Mouse (Mus musculus) intestine, embryonic 16.5 days (tissue): Measurements from ENCODE around the gene Rps12-ps3. TPM values are rescaled to one million over a fixed set of nuclear protein-coding genes. Genes with fewer than 3 reads are reported as not detected.

ENCODE experiments used
- ATAC-seq: fragments of 200-750 bp; cut with Nextera tagmentation; 2 replicates; pipeline ENCODE4 v1.8.0; 2017; ENCODE audit warnings: moderate TSS enrichment, moderate library complexity
- H3K27ac ChIP-seq: fragments of 300-500 bp; sonication (generic); 2 replicates; pipeline ENCODE4 v1.5.1; 2014; ENCODE audit warnings: mild to moderate bottlenecking, low read length
- H3K27me3 ChIP-seq: fragments of 300-500 bp; sonication (generic); replicated peaks from 2 replicates; pipeline ENCODE4 v1.6.1; 2014; ENCODE audit warnings: low read length, control low read depth, mixed read lengths; ENCODE audit not compliant: control insufficient read depth, insufficient read depth
- H3K36me3 ChIP-seq: fragments of 300-500 bp; sonication (generic); 2 replicates; pipeline ENCODE4 v1.6.1; 2014; ENCODE audit warnings: low read length, control low read depth; ENCODE audit not compliant: control insufficient read depth, insufficient read depth
- H3K4me1 ChIP-seq: fragments of 300-500 bp; sonication (generic); 2 replicates; pipeline ENCODE4 v1.6.1; 2014; ENCODE audit warnings: low read length, control low read depth, mixed read lengths; ENCODE audit not compliant: control insufficient read depth, insufficient read depth
- H3K4me2 ChIP-seq: fragments of 300-500 bp; sonication (generic); 2 replicates; pipeline ENCODE4 v1.6.1; 2014; ENCODE audit warnings: low read depth, low read length, control low read depth
- H3K4me3 ChIP-seq: fragments of 300-500 bp; sonication (generic); 2 replicates; pipeline ENCODE4 v1.5.1; 2014; ENCODE audit warnings: mild to moderate bottlenecking, low read length
- H3K9ac ChIP-seq: fragments of 300-500 bp; sonication (generic); 2 replicates; pipeline ENCODE4 v1.6.1; 2014; ENCODE audit warnings: low read depth, low read length
- H3K9me3 ChIP-seq: fragments of 300-500 bp; sonication (generic); 2 replicates; pipeline ENCODE4 v1.6.1; 2016; ENCODE audit warnings: low read length, control low read depth; ENCODE audit not compliant: control insufficient read depth
- WGBS: fragments of 180-500 bp; shearing (Covaris S2); extraction: QIAGEN DNeasy Blood & Tissue Kit; methylation state at CpG from one replicate; pipeline ENCODE4 v1.1.7; 2014; 5-methylcytosine and 5-hydroxymethylcytosine counted together
- polyA plus RNA-seq: library from polyadenylated mRNA; unstranded; fragments of >200 nt; fragmentation: Nextera tagmentation; extraction: Ambion mirVana; gene quantifications from 2 replicates; pipeline ENCODE4 v1.2.1, GENCODE M21; 2015

Rps12-ps3 gene
- polyA plus RNA-seq, 1 experiment from 2014 or later = 14.2 TPM

DNA sequence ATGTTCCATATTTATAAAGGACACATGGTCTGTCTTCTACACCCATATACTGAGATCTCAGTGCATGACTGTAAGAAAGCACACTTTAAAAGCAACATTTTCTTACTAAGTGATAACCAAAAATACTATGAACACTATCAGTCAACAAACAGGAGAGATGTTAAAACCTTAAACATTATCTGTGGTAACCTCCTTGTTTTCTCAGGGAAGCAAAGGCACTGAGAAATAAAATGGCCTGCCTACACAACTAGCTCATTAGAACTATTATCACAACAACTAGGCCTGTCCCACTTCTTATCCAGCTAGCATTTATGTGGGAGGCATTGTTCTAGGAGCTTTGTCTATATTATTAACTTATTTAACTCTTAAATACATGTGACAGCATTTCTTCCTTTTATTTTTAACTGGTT, 8.7 kb downstream of the Rps12-ps3 start:
- Histone ChIP-seq H3K4me3 (no peak overlapping the region), H3K4me1 (no peaks in the 10 kb centered on the region), H3K27me3 (no peaks in the 10 kb centered on the region), H3K36me3 (no peaks in the 10 kb centered on the region), H3K9ac (no peak overlapping the region), H3K4me2 (no peak overlapping the region), H3K9me3 (no peaks in the 10 kb centered on the region), H3K27ac (no peak overlapping the region)
- ATAC-seq = no peak

- no peaks in the 10 kb centered on the region for H3K36me3 ChIP-seq
- no peaks in the 10 kb centered on the region for H3K9me3 ChIP-seq
- H3K4me3 ChIP-seq = no peak overlapping the region
- H3K4me1 ChIP-seq = peaks cover 5% of the 10 kb centered on the region; the same call in 1 of the 2 replicates
- H3K9ac ChIP-seq = no peak overlapping the region
- 94% methylated on average over 1 of the region's 1 CpGs for WGBS
- no peak for ATAC-seq
- no peak overlapping the region for H3K27ac ChIP-seq
- H3K27me3 ChIP-seq = no peaks in the 10 kb centered on the region
- H3K4me2 ChIP-seq = no peak overlapping the region
These were observed 14.6 kb downstream of the Rps12-ps3 start for GRCm38 (mm10) chr19:59336655-59337054.

DNA sequence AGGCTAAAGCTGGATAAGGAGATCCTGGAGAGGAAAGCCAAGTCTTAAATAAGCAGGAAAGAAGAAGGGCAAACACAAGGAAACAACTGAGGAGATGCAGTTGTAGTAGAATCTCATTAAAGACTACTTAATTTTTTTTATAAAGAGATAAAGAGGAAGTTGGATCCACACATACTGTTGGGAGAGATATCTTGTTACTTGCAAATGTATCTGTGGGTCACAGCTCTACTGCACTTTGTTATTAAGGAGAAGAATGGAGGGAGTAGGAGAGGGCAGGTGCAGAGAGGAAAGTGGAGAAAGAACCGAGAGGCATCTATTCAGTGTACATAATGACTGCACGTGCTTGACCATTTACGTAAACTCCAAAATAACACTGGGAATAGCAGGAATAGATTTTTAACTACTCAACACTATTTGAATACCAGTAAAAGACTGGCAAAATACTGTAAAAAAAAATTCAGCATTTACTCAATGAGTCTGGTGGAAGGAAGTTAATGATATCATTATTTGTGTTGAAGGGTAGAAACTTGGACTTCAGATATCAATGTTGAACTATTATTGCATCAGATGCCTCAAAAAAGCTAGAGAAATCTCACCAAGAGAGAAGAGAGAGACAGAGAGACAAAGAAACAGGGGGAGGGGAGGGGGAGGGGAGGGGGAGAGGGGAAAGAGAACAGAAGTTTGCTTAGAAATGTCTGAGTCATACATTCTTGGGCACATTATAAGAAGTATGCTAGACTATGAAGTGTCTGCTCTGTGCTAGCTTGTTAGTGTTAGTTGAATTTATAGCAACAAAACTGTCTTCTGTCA, 16.0 kb downstream of the Rps12-ps3 start:
- Histone ChIP-seq H3K9ac (no peak overlapping the region), H3K36me3 (no peaks in the 10 kb centered on the region), H3K9me3 (no peaks in the 10 kb centered on the region), H3K27ac (no peak overlapping the region), H3K4me2 (no peak overlapping the region), H3K27me3 (no peaks in the 10 kb centered on the region), H3K4me1 (peaks cover 8% of the 10 kb centered on the region; the same call in 1 of the 2 replicates), H3K4me3 (no peak overlapping the region)
- no peak for ATAC-seq
- 81% methylated on average over 3 of the region's 3 CpGs for WGBS

DNA sequence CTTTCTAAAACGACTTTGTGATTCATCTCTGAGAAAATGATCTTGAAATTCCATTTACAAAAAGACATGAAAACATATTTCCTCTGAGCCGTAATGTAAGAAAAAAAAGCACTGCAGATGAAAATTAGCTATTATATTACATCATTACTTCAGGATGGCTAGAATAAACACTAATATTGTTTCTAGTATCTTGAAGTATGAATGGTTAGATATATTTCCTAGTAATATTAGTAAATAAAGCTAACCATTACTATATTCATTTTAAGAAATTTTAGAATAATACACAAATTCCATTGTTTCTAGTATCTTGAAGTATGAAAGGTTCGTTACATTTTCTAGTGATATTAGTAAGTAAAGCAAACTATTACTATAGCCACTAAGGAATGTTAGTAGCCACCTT, 17.8 kb downstream of the Rps12-ps3 start:
- Histone ChIP-seq H3K9ac (no peak overlapping the region), H3K27ac (no peak overlapping the region), H3K9me3 (no peaks in the 10 kb centered on the region), H3K4me1 (peaks cover 12% of the 10 kb centered on the region), H3K4me3 (no peak overlapping the region), H3K36me3 (no peaks in the 10 kb centered on the region), H3K4me2 (no peak overlapping the region), H3K27me3 (no peaks in the 10 kb centered on the region)
- no peak for ATAC-seq
- WGBS = 72% methylated on average over 3 of the region's 3 CpGs

DNA sequence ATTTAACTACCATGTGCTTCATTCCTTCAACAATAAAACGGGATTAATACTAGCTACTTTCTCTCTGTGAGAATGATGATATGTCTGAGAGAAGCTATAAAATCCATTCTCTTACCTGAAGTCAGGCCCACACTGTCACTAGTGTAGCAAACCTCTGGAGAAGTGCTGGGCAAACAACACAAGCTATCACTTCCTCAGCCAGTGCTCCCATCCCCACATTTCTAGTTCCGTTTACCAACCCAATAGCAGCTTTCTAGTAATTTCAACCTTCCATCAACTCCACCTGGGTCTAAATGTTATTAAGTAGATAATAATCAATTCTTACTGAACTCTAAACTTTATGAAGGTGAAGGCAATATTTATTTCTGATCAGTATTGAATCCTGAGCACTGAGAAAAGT, 20.9 kb downstream of the Rps12-ps3 start:
- H3K9me3 ChIP-seq = no peaks in the 10 kb centered on the region
- no peak for ATAC-seq
- H3K36me3 ChIP-seq = no peaks in the 10 kb centered on the region
- peak overlapping the region; percentile 27 for H3K4me3 ChIP-seq
- peaks cover 15% of the 10 kb centered on the region for H3K4me1 ChIP-seq
- no peak overlapping the region for H3K27ac ChIP-seq
- H3K9ac ChIP-seq = no peak overlapping the region
- H3K4me2 ChIP-seq = peak overlapping the region; percentile 95
- H3K27me3 ChIP-seq = no peaks in the 10 kb centered on the region
- 32% methylated on average over 2 of the region's 2 CpGs for whole genome bisulfite sequencing

DNA sequence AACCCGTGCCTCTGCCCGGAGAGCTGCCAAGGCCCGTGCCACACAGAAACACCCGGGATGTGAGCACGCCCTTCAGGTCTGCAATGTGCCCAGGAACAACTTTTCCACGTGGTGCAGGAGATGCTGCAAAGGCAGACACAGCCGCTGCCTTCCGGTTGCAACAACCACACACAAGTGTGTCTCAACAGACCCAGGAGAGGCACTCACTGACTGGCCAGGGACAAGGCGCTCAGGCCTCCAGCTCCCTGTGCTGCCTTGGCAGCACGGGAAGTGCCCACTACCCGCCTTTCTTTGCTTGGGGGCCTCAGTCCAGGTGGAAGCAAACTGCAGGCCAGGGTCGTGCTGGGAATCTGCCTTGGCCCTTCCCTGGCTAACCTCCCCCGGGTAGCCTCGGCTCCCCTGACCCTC, 22.2 kb downstream of the Rps12-ps3 start:
- Histone ChIP-seq H3K4me1 (peaks cover 15% of the 10 kb centered on the region), H3K27me3 (no peaks in the 10 kb centered on the region), H3K9me3 (no peaks in the 10 kb centered on the region), H3K27ac (peak overlapping the region; percentile 92; the same call in 1 of the 2 replicates), H3K4me2 (peak overlapping the region; percentile 95), H3K4me3 (peak overlapping the region; percentile 90), H3K9ac (peak overlapping the region; percentile 85), H3K36me3 (no peaks in the 10 kb centered on the region)
- under 1% methylated on average over 14 of the region's 14 CpGs for WGBS
- peak; percentile 8; the same call in 1 of the 2 replicates for ATAC-seq

DNA sequence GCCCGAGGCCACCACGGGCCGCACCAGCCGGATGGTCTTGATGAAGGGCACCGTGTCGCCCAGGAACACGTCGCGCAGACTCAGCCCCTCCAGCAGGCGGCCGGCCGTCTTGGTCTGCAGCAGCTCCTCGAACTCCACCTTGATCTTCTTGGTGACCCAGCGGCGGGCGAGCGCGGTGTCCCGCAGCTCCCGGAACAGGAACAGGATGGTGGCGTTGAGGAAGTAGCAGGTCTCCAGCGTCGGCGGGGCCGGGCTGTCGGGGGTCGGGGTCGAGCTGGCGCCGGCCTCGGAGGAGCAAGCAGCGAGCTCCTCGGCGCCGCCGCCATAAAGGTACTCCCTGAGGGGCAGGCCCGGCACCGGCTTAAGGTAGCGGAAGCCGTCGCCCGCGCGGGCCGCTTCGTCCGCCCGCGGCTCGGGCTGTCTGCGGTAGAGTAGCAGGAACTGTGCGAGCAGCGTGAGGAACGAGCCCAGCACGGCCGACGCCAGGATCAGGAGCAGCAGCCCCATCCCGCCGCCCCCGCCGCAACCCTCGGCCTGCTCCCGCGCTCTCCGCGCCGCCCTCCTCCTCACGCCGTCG, 23.1 kb downstream of the Rps12-ps3 start:
- peak overlapping the region; percentile 90 for H3K4me3 ChIP-seq
- WGBS = under 1% methylated on average over 67 of the region's 70 CpGs
- H3K27me3 ChIP-seq = no peaks in the 10 kb centered on the region
- H3K9me3 ChIP-seq = no peaks in the 10 kb centered on the region
- ATAC-seq = peak; percentile 66
- peak overlapping the region; percentile 85 for H3K9ac ChIP-seq
- peak overlapping the region; percentile 95 for H3K4me2 ChIP-seq
- peaks cover 15% of the 10 kb centered on the region for H3K4me1 ChIP-seq
- peak overlapping the region; percentile 92 for H3K27ac ChIP-seq
- H3K36me3 ChIP-seq = no peaks in the 10 kb centered on the region

DNA sequence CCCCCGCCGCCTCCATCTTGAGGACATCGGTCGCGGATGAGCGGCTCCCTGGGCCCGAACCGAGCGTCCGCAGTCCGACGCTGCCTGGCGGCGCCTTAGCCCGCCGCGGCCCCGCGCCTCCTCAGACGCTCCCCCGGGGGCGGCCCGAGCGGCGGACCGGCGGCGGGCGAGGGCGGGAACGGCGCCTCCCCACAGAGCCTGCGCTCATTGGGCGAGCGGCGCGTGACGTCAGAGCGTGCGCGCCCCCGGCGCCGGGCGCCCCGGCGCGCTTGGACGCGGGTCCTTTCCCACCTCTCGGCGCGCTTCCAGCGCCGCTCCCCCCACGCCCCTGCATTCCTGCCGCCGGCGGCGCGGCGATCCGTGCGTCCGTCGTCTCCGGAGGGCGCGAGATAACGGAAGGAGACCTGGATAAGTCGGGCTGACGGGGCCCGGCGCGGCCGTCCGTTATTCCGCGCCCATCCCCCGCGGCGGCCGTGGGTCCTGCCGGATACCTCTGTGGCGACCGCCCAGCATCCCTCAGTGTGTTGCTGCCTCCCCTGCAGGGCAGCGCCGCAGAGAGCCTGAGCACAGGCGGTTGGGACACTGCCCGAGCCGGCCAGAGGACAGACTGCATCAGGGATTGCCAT, 23.7 kb downstream of the Rps12-ps3 start, which contains the start of gene Pdzd8:
TSS of gene Pdzd8 (minus strand) at position 123 of the 626 bp plus-strand sequence.
- under 1% methylated on average over 81 of the region's 91 CpGs for WGBS
- Histone ChIP-seq H3K27ac (peak within 1 kb of the TSS; percentile 92), H3K4me3 (peak within 1 kb of the TSS; percentile 90), H3K27me3 (no peaks in the 10 kb centered on the region), H3K4me1 (peaks cover 15% of the 10 kb centered on the region), H3K4me2 (peak within 1 kb of the TSS; percentile 95), H3K36me3 (no peaks in the 10 kb centered on the region), H3K9me3 (no peaks in the 10 kb centered on the region), H3K9ac (peak within 1 kb of the TSS; percentile 85)
- peak; percentile 96 for ATAC-seq

DNA sequence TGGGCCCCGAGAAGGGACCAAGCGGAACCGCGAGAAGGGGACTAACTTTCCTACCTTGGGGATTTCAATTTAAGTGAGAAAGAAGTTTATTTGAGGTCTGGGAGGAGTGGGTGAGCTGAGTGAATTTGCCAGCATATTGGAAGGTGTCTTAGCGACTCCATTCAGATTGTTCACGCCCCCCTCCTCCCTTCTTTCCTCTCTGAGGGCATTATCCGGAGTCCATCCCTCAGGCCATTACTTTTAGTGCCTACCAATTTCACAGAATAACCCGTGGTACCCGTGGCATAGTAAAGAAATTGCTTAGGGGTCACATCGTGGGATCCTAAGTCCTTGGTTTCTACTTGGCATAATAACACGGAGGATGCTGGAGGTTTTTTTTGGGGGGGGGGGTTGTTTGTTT, 24.2 kb downstream of the Rps12-ps3 start:
- H3K9me3 ChIP-seq = no peaks in the 10 kb centered on the region

More for the DNA sequence above, 24.2 kb downstream of the Rps12-ps3 start:
- ATAC-seq = no peak
- Histone ChIP-seq H3K4me3 (peak overlapping the region; percentile 90), H3K4me2 (peak overlapping the region; percentile 88), H3K36me3 (no peaks in the 10 kb centered on the region), H3K27ac (peak overlapping the region; percentile 71), H3K9ac (peak overlapping the region; percentile 85), H3K4me1 (peaks cover 12% of the 10 kb centered on the region), H3K27me3 (no peaks in the 10 kb centered on the region)
- WGBS = 3% methylated on average over 11 of the region's 11 CpGs
